Mouse (Mus musculus) midbrain, embryonic 15.5 days (tissue): ENCODE measurements around the gene Fam184b. TPM values are rescaled to one million over a fixed set of nuclear protein-coding genes. Genes with fewer than 3 reads are reported as not detected.

Experiments
- ATAC-seq: fragments of 200-750 bp; cut with Nextera tagmentation; replicated peaks from 2 replicates; pipeline ENCODE4 v1.8.0; 2017; ENCODE audit warnings: moderate TSS enrichment
- H3K27ac ChIP-seq: fragments of 300-500 bp; sonication (generic); 2 replicates; pipeline ENCODE4 v1.5.1; 2015; ENCODE audit warnings: mild to moderate bottlenecking, inconsistent platforms
- H3K27me3 ChIP-seq: fragments of 300-500 bp; sonication (generic); replicated peaks from 2 replicates; pipeline ENCODE4 v1.6.1; 2015; ENCODE audit warnings: inconsistent platforms
- H3K36me3 ChIP-seq: fragments of 300-500 bp; sonication (generic); replicated peaks from 2 replicates; pipeline ENCODE4 v1.6.1; 2015; ENCODE audit warnings: inconsistent platforms
- H3K4me1 ChIP-seq: fragments of 300-500 bp; sonication (generic); 2 replicates; pipeline ENCODE4 v1.6.1; 2015; ENCODE audit warnings: inconsistent platforms
- H3K4me2 ChIP-seq: fragments of 300-500 bp; sonication (generic); 2 replicates; pipeline ENCODE4 v1.6.1; 2015; ENCODE audit warnings: inconsistent platforms, mild to moderate bottlenecking, moderate library complexity
- H3K4me3 ChIP-seq: fragments of 300-500 bp; sonication (generic); 2 replicates; pipeline ENCODE4 v1.5.1; 2015; ENCODE audit warnings: mild to moderate bottlenecking, inconsistent platforms
- H3K9ac ChIP-seq: fragments of 300-500 bp; sonication (generic); 2 replicates; pipeline ENCODE4 v1.6.1; 2015; ENCODE audit warnings: mild to moderate bottlenecking, inconsistent platforms
- H3K9me3 ChIP-seq: fragments of 300-500 bp; sonication (generic); 2 replicates; pipeline ENCODE4 v1.6.1; 2016; ENCODE audit warnings: inconsistent platforms
- WGBS: fragments of 180-500 bp; shearing (Covaris S2); methylation state at CpG from one replicate; pipeline ENCODE4 v1.1.7; 2015; ENCODE audit warnings: mixed read lengths; 5-methylcytosine and 5-hydroxymethylcytosine counted together
- polyA plus RNA-seq: library from polyadenylated mRNA; unstranded; fragments of >200 nt; fragmentation: Nextera tagmentation; extraction: Ambion mirVana; gene quantifications from 2 replicates; pipeline ENCODE4 v1.2.1, GENCODE M21; 2015

Gene Fam184b
- polyA plus RNA-seq = 5.7 and 6.1 TPM in 2 replicates

DNA sequence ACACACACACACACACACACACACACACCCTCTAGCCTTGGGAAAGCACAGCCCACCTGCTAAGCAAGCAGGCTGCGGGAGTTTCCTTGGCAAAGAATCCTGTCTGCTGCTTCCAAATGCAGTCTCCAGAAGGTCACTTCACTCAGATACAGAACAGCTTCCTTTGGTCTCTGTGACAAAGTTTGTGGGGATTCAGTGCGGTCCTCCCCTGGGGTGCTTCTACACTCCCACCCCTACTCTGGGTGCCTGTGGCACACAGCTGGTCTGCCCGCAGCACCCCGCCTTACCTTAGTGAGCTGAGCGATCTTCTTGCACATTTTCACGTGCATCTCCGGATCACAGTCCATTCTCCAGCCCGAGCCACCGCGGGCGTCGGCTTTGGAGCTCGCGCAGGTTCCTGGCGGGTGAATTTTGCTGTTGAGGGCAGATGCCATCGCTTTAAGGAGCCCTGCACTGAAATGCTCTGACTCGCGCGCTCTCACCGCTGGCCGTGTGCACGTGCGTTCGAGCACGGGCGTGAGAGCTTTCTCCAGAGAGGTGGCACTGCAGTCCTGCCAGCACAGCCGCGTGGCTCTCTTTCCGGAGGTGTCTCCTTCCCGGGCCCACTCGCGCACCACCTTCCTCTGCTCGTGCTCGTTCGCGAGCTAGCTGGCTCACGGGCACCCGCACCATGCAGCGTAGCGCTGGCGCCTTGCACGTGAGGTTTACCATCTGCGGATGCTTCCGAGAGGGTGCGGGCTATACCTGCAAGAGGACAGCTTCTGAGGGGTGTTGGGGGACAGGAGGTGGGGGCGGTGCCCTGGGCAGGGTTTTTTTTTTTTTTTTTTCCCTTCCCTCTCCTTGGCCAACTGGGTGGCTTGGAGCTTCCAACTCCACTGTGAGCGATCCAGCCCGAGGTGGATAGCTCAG, at the start of gene Fam184b:
Fam184b (minus strand) TSS at position 809 of the 909 bp plus-strand sequence.
- Histone ChIP-seq H3K4me1 (peaks cover 5% of the 10 kb centered on the region), H3K36me3 (no peaks in the 10 kb centered on the region), H3K27ac (peak within 1 kb of the TSS; percentile 80), H3K27me3 (no peaks in the 10 kb centered on the region), H3K9me3 (no peaks in the 10 kb centered on the region), H3K9ac (peak within 1 kb of the TSS; percentile 72), H3K4me3 (peak within 1 kb of the TSS; percentile 67), H3K4me2 (peak within 1 kb of the TSS; percentile 93)
- under 1% methylated on average over 48 of the region's 48 CpGs for WGBS
- ATAC-seq = peak; percentile 98

- Histone ChIP-seq H3K27me3 (no peaks in the 10 kb centered on the region), H3K27ac (no peak overlapping the region), H3K9ac (no peak overlapping the region), H3K36me3 (no peaks in the 10 kb centered on the region), H3K4me3 (no peak overlapping the region), H3K4me2 (no peak overlapping the region), H3K4me1 (no peaks in the 10 kb centered on the region), H3K9me3 (no peaks in the 10 kb centered on the region)
- 93% methylated on average over 4 of the region's 4 CpGs for WGBS
- no peak for ATAC-seq
Observed at GRCm38 (mm10) chr5:45689152-45689551, 49.7 kb upstream of the Fam184b start.

DNA sequence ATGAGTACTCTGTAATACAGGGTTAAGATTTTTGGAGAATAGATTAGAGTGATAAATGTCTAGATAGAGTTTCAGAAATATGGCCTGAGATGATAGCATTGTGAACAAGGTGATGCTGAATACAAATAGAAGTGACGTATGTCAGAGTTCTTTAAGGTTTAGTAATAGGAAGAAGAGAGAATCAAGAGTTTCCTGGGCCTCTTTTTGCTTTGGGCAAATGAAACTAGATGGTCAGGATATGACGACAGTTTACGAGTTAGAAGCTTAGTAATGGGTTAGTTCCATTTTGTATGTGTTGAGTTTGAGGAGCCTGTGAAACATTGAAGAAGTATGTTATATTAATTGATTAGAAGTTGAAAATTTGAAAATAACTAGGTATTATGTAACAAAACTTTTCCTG, 46.8 kb upstream of the Fam184b start:
- Histone ChIP-seq H3K4me2 (no peak overlapping the region), H3K27ac (no peak overlapping the region), H3K4me1 (no peaks in the 10 kb centered on the region), H3K27me3 (no peaks in the 10 kb centered on the region), H3K4me3 (no peak overlapping the region), H3K9ac (no peak overlapping the region), H3K9me3 (no peaks in the 10 kb centered on the region), H3K36me3 (no peaks in the 10 kb centered on the region)
- 97% methylated on average over 3 of the region's 3 CpGs for WGBS
- no peak for ATAC-seq

DNA sequence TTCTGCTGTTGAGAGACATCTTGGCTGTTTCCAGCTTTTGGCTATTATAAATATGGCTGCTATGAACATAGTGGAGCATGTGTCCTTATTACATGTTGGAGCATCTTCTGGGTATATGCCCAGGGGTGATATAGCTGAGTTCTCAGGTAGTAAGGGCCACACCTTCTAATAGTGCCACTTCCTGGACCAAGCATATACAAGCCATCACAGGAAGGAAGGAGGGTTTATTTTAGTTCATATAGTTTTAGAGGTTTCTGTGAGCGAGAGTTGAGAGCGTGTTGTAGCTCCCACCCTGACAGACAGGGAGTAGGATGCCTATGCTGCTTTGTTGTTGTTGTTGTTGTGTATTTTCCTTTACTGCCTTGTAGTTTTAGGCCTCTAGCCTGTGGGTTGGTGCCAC, 45.8 kb upstream of the Fam184b start:
- no peaks in the 10 kb centered on the region for H3K36me3 ChIP-seq

DNA sequence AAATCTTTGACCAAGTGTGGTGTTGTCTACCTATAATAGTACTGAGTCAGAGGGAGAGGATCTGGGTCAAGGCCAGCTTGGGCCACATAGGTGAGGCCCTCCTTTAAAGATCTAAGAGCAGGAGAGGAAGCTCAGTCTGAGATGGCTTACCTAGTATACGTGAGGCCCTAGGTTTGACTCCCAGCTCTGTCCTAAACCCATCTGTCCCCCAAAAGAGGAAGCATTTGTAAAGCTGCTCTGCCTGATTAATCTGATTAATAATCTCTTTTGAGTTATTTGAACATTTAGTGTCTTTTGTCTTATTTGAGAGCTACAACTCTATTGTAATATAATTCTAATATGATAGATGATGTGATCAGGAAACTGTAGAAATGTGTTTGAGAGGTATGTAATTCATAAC, 44.0 kb upstream of the Fam184b start:
- no peak overlapping the region for H3K9ac ChIP-seq
- no peak for ATAC-seq
- H3K36me3 ChIP-seq = no peaks in the 10 kb centered on the region
- H3K27ac ChIP-seq = no peak overlapping the region
- no peaks in the 10 kb centered on the region for H3K27me3 ChIP-seq
- 84% methylated on average over 1 of the region's 1 CpGs for WGBS
- no peak overlapping the region for H3K4me2 ChIP-seq
- no peaks in the 10 kb centered on the region for H3K4me1 ChIP-seq
- H3K4me3 ChIP-seq = no peak overlapping the region
- H3K9me3 ChIP-seq = no peaks in the 10 kb centered on the region

More for the DNA sequence above, 45.8 kb upstream of the Fam184b start:
- ATAC-seq = no peak
- H3K4me1 ChIP-seq = no peaks in the 10 kb centered on the region
- no peak overlapping the region for H3K4me2 ChIP-seq
- H3K9me3 ChIP-seq = no peaks in the 10 kb centered on the region
- no peak overlapping the region for H3K27ac ChIP-seq
- H3K4me3 ChIP-seq = no peak overlapping the region
- H3K27me3 ChIP-seq = no peaks in the 10 kb centered on the region
- 96% methylated on average over 2 of the region's 2 CpGs for WGBS
- H3K9ac ChIP-seq = no peak overlapping the region

DNA sequence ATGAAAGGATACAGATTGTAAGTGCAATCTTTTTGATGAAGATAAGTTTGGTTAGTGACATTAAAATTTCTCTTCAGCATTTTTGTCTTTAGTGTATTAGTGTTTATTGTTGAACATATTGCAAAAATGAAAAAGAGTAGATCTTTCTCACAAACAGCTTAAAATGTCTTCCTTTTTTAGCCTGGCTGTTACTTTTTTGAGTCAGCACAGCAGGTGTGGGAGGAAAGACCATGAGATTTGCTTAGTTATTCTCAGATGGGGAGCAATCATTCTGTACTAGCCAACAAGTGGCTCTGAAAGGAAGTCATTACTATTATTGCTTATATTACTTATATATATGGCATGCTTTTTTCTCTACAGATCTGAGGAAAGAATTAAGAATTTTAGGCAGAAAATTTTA, 40.5 kb upstream of the Fam184b start:
- ATAC-seq = no peak
- Histone ChIP-seq H3K9ac (no peak overlapping the region), H3K4me2 (no peak overlapping the region), H3K27ac (no peak overlapping the region), H3K4me3 (no peak overlapping the region), H3K9me3 (no peaks in the 10 kb centered on the region), H3K4me1 (no peaks in the 10 kb centered on the region), H3K36me3 (no peaks in the 10 kb centered on the region), H3K27me3 (no peaks in the 10 kb centered on the region)

DNA sequence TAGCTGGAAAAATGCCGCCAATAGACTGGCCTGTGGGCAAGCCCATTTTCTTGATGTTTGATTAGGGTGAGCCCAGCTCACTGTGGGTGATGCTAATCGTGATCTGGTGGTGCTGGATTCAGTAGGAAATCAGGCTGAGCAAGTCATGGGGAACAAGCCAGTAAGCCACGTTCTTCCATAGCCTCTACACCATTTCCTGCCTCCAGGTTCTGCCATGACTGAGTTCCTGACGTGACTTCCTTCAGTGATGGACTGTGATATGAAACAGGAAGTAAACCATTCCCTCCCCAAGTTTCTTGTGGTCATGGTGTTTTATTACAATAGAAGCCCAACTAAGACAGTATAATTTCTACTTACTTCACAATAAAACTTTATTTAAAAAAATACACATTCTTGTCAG, 38.2 kb upstream of the Fam184b start:
- no peaks in the 10 kb centered on the region for H3K27me3 ChIP-seq
- H3K9ac ChIP-seq = no peak overlapping the region
- WGBS = 86% methylated on average over 4 of the region's 4 CpGs
- H3K4me3 ChIP-seq = no peak overlapping the region
- ATAC-seq = no peak
- no peaks in the 10 kb centered on the region for H3K36me3 ChIP-seq
- no peak overlapping the region for H3K27ac ChIP-seq
- no peaks in the 10 kb centered on the region for H3K4me1 ChIP-seq
- no peak overlapping the region for H3K4me2 ChIP-seq
- H3K9me3 ChIP-seq = no peaks in the 10 kb centered on the region

DNA sequence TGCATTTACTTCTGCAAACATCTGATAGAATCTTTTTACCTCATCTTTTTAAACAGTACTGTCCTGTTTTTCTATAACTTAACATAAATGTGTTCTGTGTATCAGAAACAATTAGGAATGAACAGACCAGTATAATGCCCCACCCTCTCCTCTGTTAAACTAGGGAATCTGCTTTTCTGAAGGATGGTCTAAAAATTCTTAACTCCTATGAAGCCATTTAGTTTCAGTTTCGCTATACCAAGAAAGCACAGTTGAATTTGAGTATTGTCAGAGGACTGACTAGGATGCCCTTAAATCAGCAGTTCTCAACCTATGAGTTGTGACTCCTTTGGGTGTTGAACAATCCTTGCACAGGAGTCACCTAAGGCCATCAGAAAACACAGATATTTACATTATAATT, 35.6 kb upstream of the Fam184b start:
- H3K4me1 ChIP-seq = peaks cover 5% of the 10 kb centered on the region
- no peak overlapping the region for H3K4me3 ChIP-seq
- H3K4me2 ChIP-seq = no peak overlapping the region
- ATAC-seq = no peak
- no peak overlapping the region for H3K9ac ChIP-seq
- no peaks in the 10 kb centered on the region for H3K36me3 ChIP-seq
- no peaks in the 10 kb centered on the region for H3K9me3 ChIP-seq
- H3K27me3 ChIP-seq = no peaks in the 10 kb centered on the region
- H3K27ac ChIP-seq = no peak overlapping the region
- 95% methylated on average over 1 of the region's 1 CpGs for WGBS

- Histone ChIP-seq H3K36me3 (no peaks in the 10 kb centered on the region), H3K27me3 (no peaks in the 10 kb centered on the region), H3K4me3 (no peak overlapping the region), H3K9me3 (no peaks in the 10 kb centered on the region), H3K27ac (no peak overlapping the region), H3K9ac (no peak overlapping the region), H3K4me1 (peaks cover 12% of the 10 kb centered on the region), H3K4me2 (peak overlapping the region; percentile 100; the same call in 1 of the 2 replicates)
- no peak for ATAC-seq
- WGBS = 54% methylated on average over 5 of the region's 5 CpGs
Observed at GRCm38 (mm10) chr5:45670894-45671494, 31.6 kb upstream of the Fam184b start.

DNA sequence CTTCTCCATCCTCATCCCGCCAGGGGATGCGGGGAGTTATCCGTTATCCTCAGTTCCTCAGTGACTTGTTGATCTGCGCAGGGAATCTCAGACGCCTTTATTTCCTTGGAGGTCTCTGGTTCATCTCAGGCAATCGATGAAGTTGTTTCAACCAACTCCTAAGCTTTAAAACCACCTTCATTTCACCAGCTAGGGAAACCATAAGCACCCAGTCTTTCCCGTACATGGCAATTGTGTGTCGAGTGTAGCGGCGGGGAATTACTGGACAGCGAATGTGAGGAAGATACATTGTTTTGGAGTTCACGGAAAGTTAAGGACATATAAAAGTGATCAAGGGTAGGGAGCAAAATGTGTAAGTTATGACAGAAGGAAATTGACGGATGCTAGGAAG, 30.9 kb upstream of the Fam184b start:
- 1% methylated on average over 13 of the region's 13 CpGs for WGBS
- no peak overlapping the region for H3K27ac ChIP-seq
- ATAC-seq = no peak

GRCm38 (mm10) chr5:45669598-45670279, 30.3 kb upstream of the Fam184b start, which contains the start of gene Ncapg:
TSS of gene Ncapg (plus strand) at chr5:45669919.
- Histone ChIP-seq H3K27ac (peak within 1 kb of the TSS; percentile 82), H3K9me3 (no peaks in the 10 kb centered on the region), H3K4me3 (peak within 1 kb of the TSS; percentile 94), H3K9ac (peak within 1 kb of the TSS; percentile 85), H3K4me1 (peaks cover 12% of the 10 kb centered on the region), H3K36me3 (no peaks in the 10 kb centered on the region), H3K27me3 (no peaks in the 10 kb centered on the region), H3K4me2 (peak within 1 kb of the TSS; percentile 100)
- WGBS = under 1% methylated on average over 66 of the region's 66 CpGs
- peak; percentile 100 for ATAC-seq

More for the DNA sequence above, 30.9 kb upstream of the Fam184b start:
- H3K36me3 ChIP-seq = no peaks in the 10 kb centered on the region
- H3K27me3 ChIP-seq = no peaks in the 10 kb centered on the region
- H3K4me3 ChIP-seq = peak overlapping the region; percentile 94
- H3K9me3 ChIP-seq = no peaks in the 10 kb centered on the region
- peak overlapping the region; percentile 45 for H3K9ac ChIP-seq
- peak overlapping the region; percentile 100 for H3K4me2 ChIP-seq
- H3K4me1 ChIP-seq = peaks cover 12% of the 10 kb centered on the region

GRCm38 (mm10) chr5:45669234-45669597, 29.8 kb upstream of the Fam184b start:
- under 1% methylated on average over 27 of the region's 27 CpGs for WGBS
- peak; percentile 84 for ATAC-seq
- Histone ChIP-seq H3K4me1 (peaks cover 12% of the 10 kb centered on the region), H3K27ac (peak overlapping the region; percentile 82), H3K36me3 (no peaks in the 10 kb centered on the region), H3K27me3 (no peaks in the 10 kb centered on the region), H3K4me2 (peak overlapping the region; percentile 100), H3K9me3 (no peaks in the 10 kb centered on the region), H3K9ac (peak overlapping the region; percentile 85), H3K4me3 (peak overlapping the region; percentile 94)
